Mouse (Mus musculus): ENCODE data around the gene Mctp1. TPM values are rescaled to one million over a fixed set of nuclear protein-coding genes. Genes with fewer than 3 reads are reported as not detected.

Mctp1 gene
- polyA plus RNA-seq, 1 experiment: not detected

DNA sequence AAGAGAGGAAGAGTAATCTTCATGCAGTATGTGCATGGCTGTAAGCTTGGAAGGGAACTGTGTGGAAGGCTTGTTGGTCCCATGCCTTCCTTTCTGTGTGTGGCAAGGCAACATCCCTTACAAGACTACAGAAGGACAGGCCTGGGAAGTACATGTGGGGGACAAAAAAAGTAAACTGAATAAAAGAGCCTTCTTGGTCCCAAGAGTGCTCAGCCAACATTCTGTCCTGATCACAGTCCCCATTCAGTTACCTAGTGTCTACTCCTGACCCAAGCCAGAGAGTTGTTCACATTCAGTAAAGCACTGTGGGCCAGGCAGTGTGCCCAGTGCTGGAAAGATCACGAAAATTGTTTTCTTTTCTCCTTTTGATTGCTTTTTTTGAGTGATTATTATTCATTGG, 415.3 kb downstream of the Mctp1 start:
- TF ChIP-seq POLR2A (IDR thresholded peaks at IDR 0.05; ENCODE audit: insufficient read depth, low read length): no peak
- TF ChIP-seq EP300 (IDR thresholded peaks at IDR 0.05; ENCODE audit: insufficient read depth, low read depth, low read length): no peak
- TF ChIP-seq CTCF (IDR thresholded peaks at IDR 0.05; ENCODE audit: low read depth, low read length): no peak
- Histone ChIP-seq H3K9me3 (replicated peaks; ENCODE audit: control insufficient read depth, insufficient read depth, low read length, poor library complexity, severe bottlenecking) (no peaks in the 10 kb centered on the region), H3K27ac (ENCODE audit: insufficient read depth, low read length) (no peak overlapping the region), H3K27me3 (ENCODE audit: control insufficient read depth, insufficient read depth, low read length, poor library complexity, severe bottlenecking) (no peaks in the 10 kb centered on the region), H3K4me1 (ENCODE audit: control insufficient read depth, insufficient read depth, low read length) (no peaks in the 10 kb centered on the region), H3K4me3 (ENCODE audit: low read depth, low read length) (no peak overlapping the region), H3K9ac (ENCODE audit: low read depth, poor library complexity, severe bottlenecking) (no peak overlapping the region), H3K36me3 (ENCODE audit: control insufficient read depth, insufficient read depth, low read length, poor library complexity, severe bottlenecking) (no peaks in the 10 kb centered on the region)

DNA sequence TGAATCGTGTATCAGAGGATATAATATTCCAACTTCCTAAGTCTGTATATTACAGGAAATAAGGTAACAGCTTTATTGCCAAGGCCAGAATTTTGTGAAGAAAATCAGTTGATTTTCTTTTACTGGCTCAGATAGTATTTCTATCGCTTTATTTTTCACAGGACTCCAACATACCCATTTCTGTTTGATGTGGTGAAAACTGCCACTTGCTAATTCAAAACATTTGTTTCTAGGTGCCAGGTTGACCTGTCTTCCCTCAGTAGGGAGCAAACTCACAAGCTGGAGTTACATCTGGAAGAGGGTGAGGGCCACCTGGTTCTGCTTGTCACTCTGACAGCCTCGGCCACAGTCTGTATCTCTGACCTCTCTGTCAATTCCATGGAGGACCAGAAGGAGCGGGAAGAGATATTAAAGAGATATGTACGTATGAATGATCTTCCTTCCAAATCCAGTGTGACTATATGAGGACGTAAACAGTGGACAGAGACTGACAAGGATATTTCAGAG, 416.8 kb downstream of the Mctp1 start:
- H3K36me3 ChIP-seq (ENCODE audit: control insufficient read depth, insufficient read depth, low read length, poor library complexity, severe bottlenecking): no peaks in the 10 kb centered on the region
- no peaks in the 10 kb centered on the region for H3K9me3 ChIP-seq (replicated peaks; ENCODE audit: control insufficient read depth, insufficient read depth, low read length, poor library complexity, severe bottlenecking)
- TF ChIP-seq CTCF (IDR thresholded peaks at IDR 0.05; ENCODE audit: low read depth, low read length): no peak
- no peak for TF ChIP-seq POLR2A (IDR thresholded peaks at IDR 0.05; ENCODE audit: insufficient read depth, low read length)
- no peak for TF ChIP-seq EP300 (IDR thresholded peaks at IDR 0.05; ENCODE audit: insufficient read depth, low read depth, low read length)
- no peaks in the 10 kb centered on the region for H3K27me3 ChIP-seq (ENCODE audit: control insufficient read depth, insufficient read depth, low read length, poor library complexity, severe bottlenecking)
- H3K27ac ChIP-seq (ENCODE audit: insufficient read depth, low read length): no peak overlapping the region
- H3K4me1 ChIP-seq (ENCODE audit: control insufficient read depth, insufficient read depth, low read length): no peaks in the 10 kb centered on the region
- H3K4me3 ChIP-seq (ENCODE audit: low read depth, low read length): no peak overlapping the region
- H3K9ac ChIP-seq (ENCODE audit: low read depth, poor library complexity, severe bottlenecking): no peak overlapping the region

DNA sequence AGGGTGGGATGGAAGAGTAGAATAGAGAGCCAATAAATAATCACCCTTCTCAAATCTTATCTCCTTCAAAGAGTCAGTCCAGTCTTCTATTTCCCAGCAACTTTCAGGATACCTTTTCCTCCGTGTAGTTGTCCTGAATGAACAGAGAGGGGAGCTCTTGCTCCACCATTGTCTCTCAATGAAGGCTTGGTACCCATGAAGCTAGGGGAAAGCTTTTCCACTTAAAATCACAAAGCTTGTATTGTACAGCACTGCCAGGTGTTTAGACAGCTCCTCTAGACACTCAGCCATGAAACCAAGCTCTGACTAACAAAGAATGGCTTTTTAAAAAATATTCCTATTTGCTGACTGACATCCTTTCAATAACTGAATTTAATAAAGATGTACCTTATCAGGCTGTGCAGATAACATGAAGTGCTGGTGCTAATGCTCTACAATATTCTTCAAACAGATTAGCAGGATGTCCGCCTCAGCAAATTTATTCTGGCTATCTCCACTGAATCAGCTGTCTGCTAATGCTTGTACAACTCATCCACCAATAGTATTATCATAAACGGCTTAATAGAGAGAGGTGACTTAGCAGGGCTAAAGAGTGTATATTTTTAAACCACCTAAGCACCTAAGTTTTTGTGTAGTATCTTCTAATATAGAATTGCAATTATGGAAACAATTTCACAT, 417.9 kb downstream of the Mctp1 start:
- Histone ChIP-seq H3K9me3 (replicated peaks; ENCODE audit: control insufficient read depth, insufficient read depth, low read length, poor library complexity, severe bottlenecking) (no peaks in the 10 kb centered on the region), H3K4me3 (ENCODE audit: low read depth, low read length) (no peak overlapping the region), H3K9ac (ENCODE audit: low read depth, poor library complexity, severe bottlenecking) (no peak overlapping the region), H3K36me3 (ENCODE audit: control insufficient read depth, insufficient read depth, low read length, poor library complexity, severe bottlenecking) (no peaks in the 10 kb centered on the region), H3K27me3 (ENCODE audit: control insufficient read depth, insufficient read depth, low read length, poor library complexity, severe bottlenecking) (no peaks in the 10 kb centered on the region), H3K4me1 (ENCODE audit: control insufficient read depth, insufficient read depth, low read length) (no peaks in the 10 kb centered on the region), H3K27ac (ENCODE audit: insufficient read depth, low read length) (no peak overlapping the region)
- TF ChIP-seq CTCF (IDR thresholded peaks at IDR 0.05; ENCODE audit: low read depth, low read length): no peak
- no peak for TF ChIP-seq EP300 (IDR thresholded peaks at IDR 0.05; ENCODE audit: insufficient read depth, low read depth, low read length)
- no peak for TF ChIP-seq POLR2A (IDR thresholded peaks at IDR 0.05; ENCODE audit: insufficient read depth, low read length)

DNA sequence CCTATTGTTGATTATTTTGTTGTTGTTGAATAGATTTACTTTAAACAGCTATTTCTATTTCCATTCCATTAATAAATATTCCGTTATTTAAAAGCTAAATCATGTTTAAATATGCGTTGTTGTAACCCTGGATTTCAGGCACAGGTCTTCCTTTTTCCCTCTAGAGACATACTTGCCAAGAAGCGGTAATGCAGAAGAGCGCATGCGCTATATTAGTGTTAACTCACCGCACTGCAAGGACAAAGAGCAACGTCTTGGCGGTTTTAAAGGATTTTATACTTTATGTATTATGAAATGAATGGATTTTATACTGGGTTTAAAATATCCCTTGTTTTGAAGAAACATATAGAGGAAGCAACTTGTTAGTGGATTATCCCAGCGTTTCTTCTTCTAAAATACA, 418.6 kb downstream of the Mctp1 start:
- no peaks in the 10 kb centered on the region for H3K27me3 ChIP-seq (ENCODE audit: control insufficient read depth, insufficient read depth, low read length, poor library complexity, severe bottlenecking)
- no peak overlapping the region for H3K4me3 ChIP-seq (ENCODE audit: low read depth, low read length)
- TF ChIP-seq POLR2A (IDR thresholded peaks at IDR 0.05; ENCODE audit: insufficient read depth, low read length): no peak
- no peak for TF ChIP-seq CTCF (IDR thresholded peaks at IDR 0.05; ENCODE audit: low read depth, low read length)
- TF ChIP-seq EP300 (IDR thresholded peaks at IDR 0.05; ENCODE audit: insufficient read depth, low read depth, low read length): no peak
- H3K27ac ChIP-seq (ENCODE audit: insufficient read depth, low read length): no peak overlapping the region
- no peak overlapping the region for H3K9ac ChIP-seq (ENCODE audit: low read depth, poor library complexity, severe bottlenecking)
- H3K36me3 ChIP-seq (ENCODE audit: control insufficient read depth, insufficient read depth, low read length, poor library complexity, severe bottlenecking): no peaks in the 10 kb centered on the region
- no peaks in the 10 kb centered on the region for H3K9me3 ChIP-seq (replicated peaks; ENCODE audit: control insufficient read depth, insufficient read depth, low read length, poor library complexity, severe bottlenecking)
- no peaks in the 10 kb centered on the region for H3K4me1 ChIP-seq (ENCODE audit: control insufficient read depth, insufficient read depth, low read length)

DNA sequence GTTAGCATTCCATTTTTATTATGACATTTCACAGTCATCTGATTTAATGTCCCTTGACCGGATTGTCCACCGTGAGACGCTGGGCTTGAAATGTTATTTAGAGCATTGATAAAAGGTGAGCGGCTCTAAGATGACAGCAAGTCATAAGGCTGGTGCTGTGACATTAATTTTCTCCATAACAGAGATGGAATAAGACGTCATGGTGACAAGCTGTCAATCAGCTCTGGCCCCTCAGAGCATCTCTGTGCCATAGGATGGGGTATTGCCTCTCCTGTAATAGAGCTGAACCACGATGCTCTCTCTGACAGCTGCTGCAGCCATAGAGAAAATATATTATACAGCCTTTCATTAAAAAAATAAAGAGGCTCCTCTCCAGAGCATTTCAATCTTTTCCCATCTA, 419.5 kb downstream of the Mctp1 start:
- Histone ChIP-seq H3K4me1 (ENCODE audit: control insufficient read depth, insufficient read depth, low read length) (no peaks in the 10 kb centered on the region), H3K4me3 (ENCODE audit: low read depth, low read length) (no peak overlapping the region), H3K27ac (ENCODE audit: insufficient read depth, low read length) (no peak overlapping the region), H3K9ac (ENCODE audit: low read depth, poor library complexity, severe bottlenecking) (no peak overlapping the region), H3K9me3 (replicated peaks; ENCODE audit: control insufficient read depth, insufficient read depth, low read length, poor library complexity, severe bottlenecking) (no peaks in the 10 kb centered on the region), H3K27me3 (ENCODE audit: control insufficient read depth, insufficient read depth, low read length, poor library complexity, severe bottlenecking) (no peaks in the 10 kb centered on the region), H3K36me3 (ENCODE audit: control insufficient read depth, insufficient read depth, low read length, poor library complexity, severe bottlenecking) (no peaks in the 10 kb centered on the region)
- TF ChIP-seq EP300 (IDR thresholded peaks at IDR 0.05; ENCODE audit: insufficient read depth, low read depth, low read length) (no peak), CTCF (IDR thresholded peaks at IDR 0.05; ENCODE audit: low read depth, low read length) (no peak), POLR2A (IDR thresholded peaks at IDR 0.05; ENCODE audit: insufficient read depth, low read length) (no peak)

DNA sequence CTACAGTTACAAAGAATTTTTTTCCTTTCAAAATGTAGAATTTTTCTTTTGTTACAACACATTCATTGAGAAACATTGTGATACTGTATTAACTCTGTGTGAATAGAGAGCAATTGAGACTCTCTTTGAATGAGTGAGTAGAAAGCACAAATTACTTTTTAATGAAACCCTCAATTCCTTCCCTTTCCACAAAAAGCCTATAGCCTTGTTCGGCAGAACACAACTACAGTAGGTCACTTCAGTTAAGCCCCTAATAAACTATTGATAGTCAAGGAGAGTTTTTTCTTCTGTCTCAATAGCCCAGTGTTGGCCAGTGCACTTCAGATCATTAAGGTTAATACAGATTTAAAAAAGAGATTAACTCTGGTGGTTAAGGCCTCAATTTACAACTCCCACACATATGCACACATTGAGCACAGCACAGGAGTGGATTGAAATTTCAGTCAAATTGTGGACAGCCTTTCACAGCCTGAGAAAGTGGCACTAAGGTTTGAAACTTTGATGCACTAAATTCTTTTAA, 424.6 kb downstream of the Mctp1 start:
- H3K36me3 ChIP-seq (ENCODE audit: control insufficient read depth, insufficient read depth, low read length, poor library complexity, severe bottlenecking): no peaks in the 10 kb centered on the region
- H3K27me3 ChIP-seq (ENCODE audit: control insufficient read depth, insufficient read depth, low read length, poor library complexity, severe bottlenecking): no peaks in the 10 kb centered on the region
- no peaks in the 10 kb centered on the region for H3K4me1 ChIP-seq (ENCODE audit: control insufficient read depth, insufficient read depth, low read length)
- H3K9ac ChIP-seq (ENCODE audit: low read depth, poor library complexity, severe bottlenecking): no peak overlapping the region
- no peak overlapping the region for H3K27ac ChIP-seq (ENCODE audit: insufficient read depth, low read length)
- H3K4me3 ChIP-seq (ENCODE audit: low read depth, low read length): no peak overlapping the region
- no peaks in the 10 kb centered on the region for H3K9me3 ChIP-seq (replicated peaks; ENCODE audit: control insufficient read depth, insufficient read depth, low read length, poor library complexity, severe bottlenecking)
- TF ChIP-seq CTCF (IDR thresholded peaks at IDR 0.05; ENCODE audit: low read depth, low read length) (no peak), EP300 (IDR thresholded peaks at IDR 0.05; ENCODE audit: insufficient read depth, low read depth, low read length) (no peak), POLR2A (IDR thresholded peaks at IDR 0.05; ENCODE audit: insufficient read depth, low read length) (no peak)
